Mouse (Mus musculus): Measurements from ENCODE around the gene Csf2rb2. TPM values are rescaled to one million over a fixed set of nuclear protein-coding genes. Genes with fewer than 3 reads are reported as not detected.
"Not testable (repeated sequence)": the region's sequence is repeated elsewhere in the genome, so short reads cannot be mapped to it uniquely, and the experiment has no call there.

Csf2rb2 gene
- polyA plus RNA-seq, 1 experiment from 2014 or later = 0.11 TPM

DNA sequence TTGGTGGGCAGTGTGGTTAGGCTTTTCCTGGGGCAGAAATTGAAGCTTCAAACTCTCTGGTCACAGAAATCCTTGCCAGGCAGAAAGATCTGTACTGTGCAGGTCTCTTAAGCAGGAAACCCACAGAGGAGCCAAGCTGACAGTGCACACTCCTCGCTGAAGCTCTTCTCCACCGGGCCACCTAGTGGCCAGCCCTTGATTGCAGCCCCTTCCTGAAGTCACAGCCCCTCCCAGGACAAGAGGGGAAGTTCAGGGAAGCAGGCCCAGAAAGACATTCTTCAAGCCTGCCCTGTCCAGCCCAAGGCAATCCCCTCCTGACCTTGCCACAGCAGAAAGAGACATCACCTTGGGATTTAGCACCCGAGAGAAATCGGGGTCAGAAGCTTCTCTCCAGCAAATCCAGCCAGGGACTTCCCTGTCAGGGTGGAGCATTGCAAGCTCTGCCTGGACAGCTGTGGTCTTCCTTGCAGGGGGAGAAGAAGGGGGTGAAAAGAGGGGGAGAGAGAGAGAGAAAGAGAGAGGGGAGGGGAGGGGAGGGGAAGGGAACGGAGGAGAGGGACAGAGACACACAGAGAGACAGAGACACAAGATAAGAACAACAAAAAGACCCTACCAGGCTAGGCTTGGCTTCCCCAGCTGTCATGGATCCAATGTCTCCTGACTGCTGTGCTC lies 15.4 kb upstream of the Csf2rb2 start:
- ATAC-seq (ENCODE audit: low read depth) = no peak
- Histone ChIP-seq H3K9ac (replicated peaks; ENCODE audit: low read depth, low read length) (no peak overlapping the region), H3K27me3 (ENCODE audit: control insufficient read depth, insufficient read depth, low read length) (no peaks in the 10 kb centered on the region), H3K4me2 (ENCODE audit: low read depth, low read length) (no peak overlapping the region), H3K36me3 (ENCODE audit: control insufficient read depth, insufficient read depth, low read length) (no peaks in the 10 kb centered on the region), H3K9me3 (ENCODE audit: control insufficient read depth, low read length) (no peaks in the 10 kb centered on the region), H3K4me3 (ENCODE audit: low read depth, low read length) (no peak overlapping the region), H3K4me1 (ENCODE audit: control insufficient read depth, insufficient read depth, low read length) (no peaks in the 10 kb centered on the region), H3K27ac (ENCODE audit: low read depth, low read length) (no peak overlapping the region)
- WGBS = 20% methylated on average over 5 of the region's 5 CpGs

DNA sequence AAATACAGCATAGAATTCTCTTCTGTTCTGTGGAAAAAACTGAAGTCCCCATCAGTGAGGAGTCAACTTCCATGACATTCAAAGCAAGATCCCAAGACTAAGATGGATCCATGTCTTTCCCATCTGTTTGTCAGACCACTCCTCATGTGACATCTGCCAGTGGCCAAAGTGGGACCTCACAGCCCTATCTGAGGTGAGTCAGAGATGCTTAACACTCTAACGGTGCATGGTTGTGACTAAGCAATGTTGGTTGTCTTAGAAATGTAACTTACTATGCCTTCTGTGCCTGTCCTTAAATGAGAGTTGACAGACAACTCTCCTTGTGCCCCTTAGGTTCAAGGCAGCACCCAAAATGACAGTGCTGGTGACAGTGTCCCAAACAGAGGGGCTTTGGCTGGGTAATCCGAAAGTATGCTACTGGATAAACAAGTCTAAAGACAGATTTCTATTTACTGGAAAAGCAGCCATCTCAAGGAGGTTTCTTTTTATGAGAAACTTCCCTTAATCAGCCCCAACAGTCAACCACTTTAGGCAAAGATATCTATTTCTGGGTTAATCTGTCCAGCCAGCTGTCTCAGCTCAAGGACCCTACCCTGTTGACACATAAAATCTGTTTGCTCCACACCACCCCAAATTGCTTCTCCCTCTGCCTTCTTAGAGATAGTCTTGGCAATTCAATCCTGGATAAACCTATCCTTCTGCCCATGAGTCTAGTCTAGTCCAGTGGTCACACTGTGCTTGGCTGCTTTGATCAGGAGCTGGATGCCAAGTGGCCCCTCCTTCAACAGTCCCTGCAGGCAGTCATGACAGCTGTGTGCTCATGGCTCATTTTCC lies 13.0 kb upstream of the Csf2rb2 start:
- H3K36me3 ChIP-seq (ENCODE audit: control insufficient read depth, insufficient read depth, low read length); H3K9me3 ChIP-seq (ENCODE audit: control insufficient read depth, low read length); H3K4me3 ChIP-seq (ENCODE audit: low read depth, low read length); H3K4me1 ChIP-seq (ENCODE audit: control insufficient read depth, insufficient read depth, low read length); H3K9ac ChIP-seq (replicated peaks; ENCODE audit: low read depth, low read length); H3K27me3 ChIP-seq (ENCODE audit: control insufficient read depth, insufficient read depth, low read length); ATAC-seq (ENCODE audit: low read depth); H3K4me2 ChIP-seq (ENCODE audit: low read depth, low read length); H3K27ac ChIP-seq (ENCODE audit: low read depth, low read length): not testable (repeated sequence)
- 89% methylated on average over 2 of the region's 2 CpGs for WGBS

DNA sequence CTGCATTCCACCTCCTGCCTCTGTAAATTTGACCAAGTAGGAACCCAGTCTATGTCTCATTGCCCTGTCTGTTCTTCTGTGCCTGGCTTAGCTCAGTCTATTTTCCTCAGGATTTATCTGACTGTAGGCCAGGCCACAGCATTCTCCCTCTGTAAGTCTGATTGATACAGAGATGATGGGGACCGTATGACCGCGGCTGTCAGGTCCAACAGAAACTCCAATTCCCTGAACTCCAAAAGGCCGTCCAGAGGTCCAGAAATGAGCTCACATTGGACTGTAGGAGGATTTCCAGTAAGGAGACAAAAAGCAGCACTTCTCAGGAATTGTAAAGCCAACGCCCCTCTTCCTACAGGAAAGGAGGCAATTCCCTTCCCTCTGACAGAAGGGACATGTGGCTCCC lies 8.1 kb upstream of the Csf2rb2 start:
- not testable (repeated sequence) for ATAC-seq (ENCODE audit: low read depth); H3K27me3 ChIP-seq (ENCODE audit: control insufficient read depth, insufficient read depth, low read length); H3K27ac ChIP-seq (ENCODE audit: low read depth, low read length); H3K36me3 ChIP-seq (ENCODE audit: control insufficient read depth, insufficient read depth, low read length); H3K4me1 ChIP-seq (ENCODE audit: control insufficient read depth, insufficient read depth, low read length); H3K9me3 ChIP-seq (ENCODE audit: control insufficient read depth, low read length); H3K4me3 ChIP-seq (ENCODE audit: low read depth, low read length); H3K4me2 ChIP-seq (ENCODE audit: low read depth, low read length); H3K9ac ChIP-seq (replicated peaks; ENCODE audit: low read depth, low read length)
- WGBS = 82% methylated on average over 5 of the region's 5 CpGs

DNA sequence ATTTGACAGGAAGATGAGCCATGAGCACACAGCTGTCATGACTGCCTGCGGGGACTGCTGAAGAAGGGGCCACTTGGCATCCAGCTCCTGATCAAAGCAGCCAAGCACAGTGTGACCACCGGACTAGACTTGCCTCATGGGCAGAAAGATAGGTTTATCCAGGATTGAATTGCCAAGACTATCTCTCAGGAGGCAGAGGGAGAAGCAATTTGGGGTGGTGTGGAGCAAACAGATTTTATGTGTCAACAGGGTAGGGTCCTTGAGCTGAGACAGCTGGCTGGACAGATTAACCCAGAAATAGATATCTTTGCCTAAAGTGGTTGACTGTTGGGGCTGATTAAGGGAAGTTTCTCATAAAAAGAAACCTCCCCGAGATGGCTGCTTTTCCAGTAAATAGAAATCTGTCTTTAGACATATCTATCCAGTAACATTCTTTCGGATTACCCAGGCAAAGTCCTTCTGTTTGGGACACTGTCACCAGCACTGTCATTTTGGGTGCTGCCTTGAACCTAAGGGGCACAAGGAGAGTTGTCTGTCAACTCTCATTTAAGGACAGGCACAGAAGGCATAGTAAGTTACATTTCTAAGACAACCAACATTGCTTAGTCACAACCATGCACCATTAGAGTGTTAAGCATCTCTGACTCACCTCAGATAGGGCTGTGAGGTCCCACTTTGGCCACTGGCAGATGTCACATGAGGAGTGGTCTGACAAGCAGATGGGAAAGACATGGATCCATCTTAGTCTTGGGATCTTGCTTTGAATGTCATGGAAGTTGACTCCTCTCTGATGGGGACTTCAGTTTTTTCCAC lies 7.1 kb upstream of the Csf2rb2 start:
- H3K36me3 ChIP-seq (ENCODE audit: control insufficient read depth, insufficient read depth, low read length); H3K9me3 ChIP-seq (ENCODE audit: control insufficient read depth, low read length); ATAC-seq (ENCODE audit: low read depth); H3K4me2 ChIP-seq (ENCODE audit: low read depth, low read length); H3K4me3 ChIP-seq (ENCODE audit: low read depth, low read length); H3K27me3 ChIP-seq (ENCODE audit: control insufficient read depth, insufficient read depth, low read length); H3K9ac ChIP-seq (replicated peaks; ENCODE audit: low read depth, low read length); H3K27ac ChIP-seq (ENCODE audit: low read depth, low read length); H3K4me1 ChIP-seq (ENCODE audit: control insufficient read depth, insufficient read depth, low read length): not testable (repeated sequence)
- WGBS = 80% methylated on average over 4 of the region's 4 CpGs

DNA sequence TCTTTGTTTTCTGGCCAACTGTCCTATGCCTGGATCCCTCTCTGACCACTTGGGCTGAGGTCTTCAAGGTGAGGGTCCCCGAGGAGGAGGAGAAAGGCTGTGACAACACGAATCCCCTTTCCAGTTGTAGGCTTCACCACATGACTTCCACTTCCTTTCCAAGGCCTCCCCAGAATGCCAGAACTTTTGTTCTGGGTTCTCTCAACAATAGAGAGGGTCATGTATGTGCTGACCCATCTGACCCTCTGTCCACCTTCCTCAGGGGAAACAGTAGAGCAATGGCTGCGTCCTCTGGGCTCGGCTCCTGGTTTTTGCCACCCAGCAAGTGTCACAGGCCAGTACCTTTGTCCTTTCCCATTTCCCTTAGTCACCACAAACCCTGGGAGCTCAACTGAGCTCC lies 5.5 kb upstream of the Csf2rb2 start:
- Histone ChIP-seq H3K27me3 (ENCODE audit: control insufficient read depth, insufficient read depth, low read length) (no peaks in the 10 kb centered on the region), H3K36me3 (ENCODE audit: control insufficient read depth, insufficient read depth, low read length) (no peaks in the 10 kb centered on the region), H3K4me1 (ENCODE audit: control insufficient read depth, insufficient read depth, low read length) (no peaks in the 10 kb centered on the region), H3K9me3 (ENCODE audit: control insufficient read depth, low read length) (no peaks in the 10 kb centered on the region), H3K4me2 (ENCODE audit: low read depth, low read length) (no peak overlapping the region), H3K27ac (ENCODE audit: low read depth, low read length) (no peak overlapping the region), H3K9ac (replicated peaks; ENCODE audit: low read depth, low read length) (no peak overlapping the region), H3K4me3 (ENCODE audit: low read depth, low read length) (no peak overlapping the region)
- WGBS = 85% methylated on average over 4 of the region's 4 CpGs
- ATAC-seq (ENCODE audit: low read depth) = no peak

DNA sequence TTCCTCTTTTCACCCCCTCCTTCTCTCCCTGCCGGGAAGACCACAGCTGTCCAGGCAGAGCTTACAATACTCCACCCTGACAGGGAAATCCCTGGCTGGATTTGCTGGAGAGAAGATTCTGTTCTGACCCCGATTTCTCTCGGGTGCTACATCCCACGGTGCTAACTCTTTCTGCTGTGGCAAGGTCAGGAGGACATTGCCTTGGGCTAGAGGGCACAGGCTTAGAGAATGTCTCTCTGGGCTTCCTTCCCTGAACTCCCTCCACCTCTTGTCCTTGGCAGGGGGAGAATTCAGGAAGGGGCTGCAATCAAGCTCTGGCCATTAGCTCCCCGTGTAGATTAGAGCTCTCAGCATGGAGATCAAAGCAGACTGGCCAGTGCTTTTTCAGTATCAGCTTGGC lies 4.3 kb upstream of the Csf2rb2 start:
- H3K27ac ChIP-seq (ENCODE audit: low read depth, low read length) = no peak overlapping the region
- no peak for ATAC-seq (ENCODE audit: low read depth)
- no peak overlapping the region for H3K4me3 ChIP-seq (ENCODE audit: low read depth, low read length)
- H3K27me3 ChIP-seq (ENCODE audit: control insufficient read depth, insufficient read depth, low read length) = no peaks in the 10 kb centered on the region
- H3K4me1 ChIP-seq (ENCODE audit: control insufficient read depth, insufficient read depth, low read length) = no peaks in the 10 kb centered on the region
- no peak overlapping the region for H3K9ac ChIP-seq (replicated peaks; ENCODE audit: low read depth, low read length)
- no peaks in the 10 kb centered on the region for H3K9me3 ChIP-seq (ENCODE audit: control insufficient read depth, low read length)
- WGBS = 29% methylated on average over 5 of the region's 5 CpGs
- no peaks in the 10 kb centered on the region for H3K36me3 ChIP-seq (ENCODE audit: control insufficient read depth, insufficient read depth, low read length)
- H3K4me2 ChIP-seq (ENCODE audit: low read depth, low read length) = no peak overlapping the region

DNA sequence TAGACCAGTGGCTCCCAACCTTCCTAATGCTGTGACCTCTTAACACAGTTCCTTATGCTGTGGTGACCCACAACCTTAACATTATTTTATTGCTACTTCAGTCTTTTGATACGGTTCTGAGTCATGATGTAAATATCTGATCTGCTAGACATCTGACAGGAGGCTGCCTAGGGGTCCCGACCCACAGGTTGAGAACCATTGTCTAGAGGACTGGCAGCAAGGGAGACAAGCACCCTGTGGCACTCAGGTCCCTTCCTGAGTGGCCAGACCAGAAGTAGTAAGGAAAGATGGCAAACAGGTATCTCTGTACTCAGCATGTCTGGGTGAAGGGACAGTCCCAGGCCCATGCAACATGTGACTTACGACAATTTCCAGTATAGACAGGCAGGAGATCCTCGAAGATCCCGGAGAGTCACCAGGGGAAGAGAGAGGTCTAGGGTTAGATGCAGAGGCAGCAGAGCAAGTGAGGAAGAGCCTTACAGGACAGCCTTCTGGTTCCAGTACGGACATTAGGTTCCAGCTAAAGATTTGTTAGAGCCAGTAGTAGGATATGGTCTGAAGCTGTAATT lies 1.8 kb downstream of the Csf2rb2 start:
- Histone ChIP-seq H3K4me1 (ENCODE audit: control insufficient read depth, insufficient read depth, low read length) (no peaks in the 10 kb centered on the region), H3K9ac (replicated peaks; ENCODE audit: low read depth, low read length) (no peak overlapping the region), H3K27me3 (ENCODE audit: control insufficient read depth, insufficient read depth, low read length) (no peaks in the 10 kb centered on the region), H3K4me3 (ENCODE audit: low read depth, low read length) (no peak overlapping the region), H3K27ac (ENCODE audit: low read depth, low read length) (no peak overlapping the region), H3K9me3 (ENCODE audit: control insufficient read depth, low read length) (no peaks in the 10 kb centered on the region), H3K4me2 (ENCODE audit: low read depth, low read length) (no peak overlapping the region), H3K36me3 (ENCODE audit: control insufficient read depth, insufficient read depth, low read length) (no peaks in the 10 kb centered on the region)
- ATAC-seq (ENCODE audit: low read depth) = no peak
- 91% methylated on average over 6 of the region's 6 CpGs for WGBS

DNA sequence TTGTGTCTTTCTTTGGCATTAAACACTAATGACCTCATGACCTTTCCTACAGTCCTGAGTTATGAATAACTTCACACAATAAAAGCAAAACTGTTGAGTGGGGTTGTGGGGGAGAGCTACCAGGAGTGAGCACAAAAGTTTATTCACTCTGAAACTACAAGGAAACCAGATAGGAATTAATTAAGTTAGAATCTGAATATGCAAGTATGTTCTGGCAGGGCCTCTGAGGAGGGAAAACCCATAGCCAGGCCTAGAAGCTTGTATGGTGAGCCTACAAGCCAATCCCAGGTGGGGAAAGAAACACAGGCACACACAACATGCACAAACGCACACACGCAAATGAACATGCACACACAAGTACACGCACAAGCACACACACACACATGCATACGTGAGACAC lies 2.8 kb downstream of the Csf2rb2 start:
- 98% methylated on average over 4 of the region's 4 CpGs for WGBS
- Histone ChIP-seq H3K4me3 (ENCODE audit: low read depth, low read length) (no peak overlapping the region), H3K9ac (replicated peaks; ENCODE audit: low read depth, low read length) (no peak overlapping the region), H3K36me3 (ENCODE audit: control insufficient read depth, insufficient read depth, low read length) (no peaks in the 10 kb centered on the region), H3K9me3 (ENCODE audit: control insufficient read depth, low read length) (no peaks in the 10 kb centered on the region), H3K4me1 (ENCODE audit: control insufficient read depth, insufficient read depth, low read length) (no peaks in the 10 kb centered on the region), H3K27ac (ENCODE audit: low read depth, low read length) (no peak overlapping the region), H3K27me3 (ENCODE audit: control insufficient read depth, insufficient read depth, low read length) (no peaks in the 10 kb centered on the region), H3K4me2 (ENCODE audit: low read depth, low read length) (no peak overlapping the region)
- ATAC-seq (ENCODE audit: low read depth) = no peak

DNA sequence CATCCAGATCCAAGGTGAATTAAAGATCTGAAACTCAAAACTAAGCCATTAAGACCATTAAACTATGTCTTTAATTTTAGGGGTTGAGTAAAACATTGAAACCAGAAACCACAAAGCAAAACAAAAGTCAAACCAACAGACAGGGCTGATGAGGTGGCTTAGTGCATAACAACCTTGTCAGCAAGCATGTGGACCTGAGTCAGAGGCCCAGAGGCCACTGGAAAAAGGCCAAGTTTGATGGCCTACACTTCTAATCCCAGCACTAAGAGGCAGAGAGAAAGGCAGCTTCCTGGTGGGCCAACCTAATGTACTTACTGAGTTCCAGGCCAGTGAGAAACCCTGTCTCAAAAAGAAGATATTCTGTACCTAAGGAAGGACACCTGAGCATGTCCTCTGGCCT lies 4.7 kb downstream of the Csf2rb2 start:
- H3K9ac ChIP-seq (replicated peaks; ENCODE audit: low read depth, low read length) = no peak overlapping the region
- H3K4me3 ChIP-seq (ENCODE audit: low read depth, low read length) = no peak overlapping the region
- no peaks in the 10 kb centered on the region for H3K9me3 ChIP-seq (ENCODE audit: control insufficient read depth, low read length)
- no peak overlapping the region for H3K4me2 ChIP-seq (ENCODE audit: low read depth, low read length)
- H3K4me1 ChIP-seq (ENCODE audit: control insufficient read depth, insufficient read depth, low read length) = no peaks in the 10 kb centered on the region
- no peaks in the 10 kb centered on the region for H3K36me3 ChIP-seq (ENCODE audit: control insufficient read depth, insufficient read depth, low read length)
- no peaks in the 10 kb centered on the region for H3K27me3 ChIP-seq (ENCODE audit: control insufficient read depth, insufficient read depth, low read length)
- no peak for ATAC-seq (ENCODE audit: low read depth)
- H3K27ac ChIP-seq (ENCODE audit: low read depth, low read length) = no peak overlapping the region

Measured in neural tube, embryonic 14.5 days (tissue).